Mouse (Mus musculus) hindbrain, embryonic 10.5 days (tissue): ENCODE data around the gene Tgfbr1. TPM values are rescaled to one million over a fixed set of nuclear protein-coding genes. Genes with fewer than 3 reads are reported as not detected.

Source experiments
- DNase-seq: peaks from one replicate; pipeline ENCODE4 v3.0.0-alpha.2; 2017; ENCODE audit warnings: low spot score
- H3K27ac ChIP-seq: fragments of 300-500 bp; sonication (generic); 2 replicates; pipeline ENCODE4 v1.5.1; 2016; ENCODE audit warnings: mild to moderate bottlenecking, moderate library complexity
- H3K27me3 ChIP-seq: fragments of 300-500 bp; sonication (generic); 2 replicates; pipeline ENCODE4 v1.6.1; 2016; ENCODE audit warnings: mild to moderate bottlenecking; ENCODE audit not compliant: poor library complexity, insufficient read depth, severe bottlenecking
- H3K36me3 ChIP-seq: fragments of 300-500 bp; sonication (generic); 2 replicates; pipeline ENCODE4 v1.6.1; 2016; ENCODE audit warnings: mild to moderate bottlenecking, moderate library complexity
- H3K4me1 ChIP-seq: fragments of 300-500 bp; sonication (generic); replicated peaks from 2 replicates; pipeline ENCODE4 v1.6.1; 2016; ENCODE audit warnings: mild to moderate bottlenecking
- H3K4me3 ChIP-seq: fragments of 300-500 bp; sonication (generic); 2 replicates; pipeline ENCODE4 v1.5.1; 2016; ENCODE audit warnings: mild to moderate bottlenecking, moderate library complexity
- H3K9me3 ChIP-seq: fragments of 300-500 bp; sonication (generic); 2 replicates; pipeline ENCODE4 v1.6.1; 2016; ENCODE audit warnings: mild to moderate bottlenecking, moderate library complexity
- WGBS: fragments of 180-500 bp; shearing (Covaris S2); methylation state at CpG from one replicate; pipeline ENCODE4 v1.1.7; 2016; 5-methylcytosine and 5-hydroxymethylcytosine counted together
- polyA plus RNA-seq: library from polyadenylated mRNA; unstranded; fragments of >200 nt; fragmentation: Nextera tagmentation; extraction: Ambion mirVana; gene quantifications from 2 replicates; pipeline ENCODE4 v1.2.1, GENCODE M21; 2016

Tgfbr1 gene
- polyA plus RNA-seq, 1 experiment from 2014 or later: 85.8 TPM

- no peak for DNase-seq
- Histone ChIP-seq H3K4me1 (no peaks in the 10 kb centered on the region), H3K27me3 (no peaks in the 10 kb centered on the region), H3K27ac (no peak overlapping the region), H3K9me3 (no peaks in the 10 kb centered on the region), H3K36me3 (peaks cover 89% of the 10 kb centered on the region), H3K4me3 (no peak overlapping the region)
- WGBS: 90% methylated on average over 2 of the region's 2 CpGs
Observed at GRCm38 (mm10) chr4:47404536-47404935, 51.5 kb downstream of the Tgfbr1 start.

GRCm38 (mm10) chr4:47407161-47407560 is 54.1 kb downstream of the Tgfbr1 start:
- Histone ChIP-seq H3K4me3 (no peak overlapping the region), H3K36me3 (peaks cover 89% of the 10 kb centered on the region), H3K9me3 (no peaks in the 10 kb centered on the region), H3K4me1 (no peaks in the 10 kb centered on the region), H3K27ac (no peak overlapping the region), H3K27me3 (no peaks in the 10 kb centered on the region)
- no peak for DNase-seq
- WGBS: 90% methylated on average over 2 of the region's 2 CpGs

- 70% methylated on average over 3 of the region's 3 CpGs for WGBS
- no peak overlapping the region for H3K27ac ChIP-seq
Observed at GRCm38 (mm10) chr4:47417871-47418270, 64.8 kb downstream of the Tgfbr1 start.

DNA sequence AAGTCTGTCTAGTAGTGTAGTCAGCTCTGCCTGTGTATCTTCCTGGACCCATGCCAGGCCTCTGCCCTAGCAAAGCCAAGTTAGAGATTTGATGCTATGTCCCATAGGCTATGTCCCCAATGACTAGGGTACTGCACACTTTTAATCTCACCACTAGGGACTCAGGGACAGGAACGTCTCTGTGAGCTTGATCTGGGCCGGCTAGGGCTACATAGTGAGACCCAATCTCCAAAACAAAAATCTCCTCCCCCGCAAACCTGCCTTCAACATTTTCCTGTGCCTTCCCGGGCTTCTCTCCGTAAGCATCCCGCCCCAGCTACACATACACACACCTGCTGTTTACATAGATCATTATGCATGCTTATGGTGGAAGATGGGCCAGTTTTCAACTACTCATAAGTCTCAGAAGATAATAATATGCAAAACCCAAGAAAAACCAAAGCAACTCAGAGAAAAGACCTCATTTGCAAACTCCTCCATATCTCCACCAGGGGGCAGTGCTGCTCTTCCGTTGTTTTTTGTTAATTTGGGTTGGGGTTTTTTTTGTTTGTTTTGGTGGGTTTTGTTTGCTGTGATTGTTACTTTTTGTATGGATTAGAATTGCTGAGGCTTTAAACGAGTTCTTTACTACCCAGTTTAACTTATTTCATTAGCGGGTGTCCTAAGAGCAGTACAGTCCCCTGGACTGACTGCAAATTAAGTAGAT is 66.4 kb downstream of the Tgfbr1 start:
- no peak overlapping the region for H3K4me3 ChIP-seq
- H3K36me3 ChIP-seq: 0 out of 2 replicates have a peak, but pooled peaks cover 5% of the 10 kb centered on the region
- no peak for DNase-seq
- H3K9me3 ChIP-seq: no peaks in the 10 kb centered on the region
- peaks cover 32% of the 10 kb centered on the region for H3K4me1 ChIP-seq
- H3K27me3 ChIP-seq: peaks cover 13% of the 10 kb centered on the region; the same call in 1 of the 2 replicates
- no peak overlapping the region for H3K27ac ChIP-seq
- 24% methylated on average over 9 of the region's 9 CpGs for WGBS

More at GRCm38 (mm10) chr4:47417871-47418270, 64.8 kb downstream of the Tgfbr1 start:
- Histone ChIP-seq H3K4me1 (peaks cover 26% of the 10 kb centered on the region), H3K4me3 (no peak overlapping the region), H3K36me3 (peaks cover 12% of the 10 kb centered on the region), H3K9me3 (no peaks in the 10 kb centered on the region), H3K27me3 (peaks cover 10% of the 10 kb centered on the region; the same call in 1 of the 2 replicates)
- no peak for DNase-seq

DNA sequence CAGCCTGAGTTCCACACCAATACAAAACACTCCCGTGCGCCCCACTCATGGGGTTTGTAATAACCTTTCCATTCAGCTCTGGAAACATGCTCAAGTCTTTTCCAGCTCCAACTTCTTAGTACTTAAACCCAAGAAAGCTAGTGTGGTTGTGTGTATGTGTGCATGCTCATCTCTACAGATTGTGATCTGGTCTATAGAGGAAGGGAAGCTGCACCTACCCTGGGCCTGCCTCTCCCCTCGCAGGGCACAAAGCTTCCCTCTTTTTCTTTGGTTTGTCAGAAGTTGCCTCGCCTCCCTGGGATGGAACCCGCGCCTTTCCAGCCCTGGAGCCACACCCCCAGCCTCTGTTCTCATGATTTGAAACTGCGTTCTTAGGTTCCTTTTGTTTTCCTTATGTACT is 67.2 kb downstream of the Tgfbr1 start:
- Histone ChIP-seq H3K27me3 (peaks cover 13% of the 10 kb centered on the region; the same call in 1 of the 2 replicates), H3K4me1 (peaks cover 40% of the 10 kb centered on the region), H3K27ac (no peak overlapping the region), H3K4me3 (no peak overlapping the region), H3K9me3 (no peaks in the 10 kb centered on the region), H3K36me3 (no peaks in the 10 kb centered on the region)
- 24% methylated on average over 7 of the region's 7 CpGs for WGBS
- DNase-seq: no peak

DNA sequence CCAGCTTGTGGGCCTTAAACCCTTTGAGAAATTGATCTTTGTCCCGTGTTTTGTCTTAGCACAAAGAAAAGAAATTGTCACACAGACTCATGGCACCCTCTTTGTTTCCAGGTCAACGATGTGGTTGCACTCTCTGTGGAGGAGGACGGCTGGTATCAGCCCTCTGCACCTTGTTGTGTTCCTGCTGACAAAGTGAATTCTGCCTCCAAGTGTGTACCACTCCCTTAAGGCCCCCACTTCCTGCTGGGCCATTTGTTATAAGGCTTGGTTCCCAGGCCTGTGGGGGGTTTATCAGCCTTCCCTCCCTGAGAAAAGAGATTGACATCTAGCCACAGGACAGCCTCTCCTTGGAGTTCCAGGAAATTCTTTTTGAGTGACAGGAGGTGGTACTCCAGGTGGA is 69.2 kb downstream of the Tgfbr1 start:
- DNase-seq: no peak
- Histone ChIP-seq H3K36me3 (no peaks in the 10 kb centered on the region), H3K9me3 (no peaks in the 10 kb centered on the region), H3K4me1 (peaks cover 40% of the 10 kb centered on the region), H3K4me3 (no peak overlapping the region), H3K27ac (no peak overlapping the region), H3K27me3 (peaks cover 28% of the 10 kb centered on the region)
- WGBS: 12% methylated on average over 3 of the region's 3 CpGs

- 87% methylated on average over 3 of the region's 3 CpGs for WGBS
- H3K27ac ChIP-seq: no peak overlapping the region
- no peak for DNase-seq
- no peaks in the 10 kb centered on the region for H3K9me3 ChIP-seq
- peaks cover 28% of the 10 kb centered on the region for H3K27me3 ChIP-seq
- peaks cover 40% of the 10 kb centered on the region for H3K4me1 ChIP-seq
- no peaks in the 10 kb centered on the region for H3K36me3 ChIP-seq
- no peak overlapping the region for H3K4me3 ChIP-seq
Observed at GRCm38 (mm10) chr4:47422946-47423345, 69.9 kb downstream of the Tgfbr1 start.

- Histone ChIP-seq H3K9me3 (no peaks in the 10 kb centered on the region), H3K27ac (0 out of 2 replicates have a peak overlapping the region, but pooled peaks have one; percentile 12), H3K27me3 (peaks cover 28% of the 10 kb centered on the region), H3K4me1 (peaks cover 40% of the 10 kb centered on the region), H3K4me3 (no peak overlapping the region), H3K36me3 (no peaks in the 10 kb centered on the region)
- no peak for DNase-seq
- WGBS: 21% methylated on average over 2 of the region's 2 CpGs
Observed at GRCm38 (mm10) chr4:47424376-47424775, 71.4 kb downstream of the Tgfbr1 start.

DNA sequence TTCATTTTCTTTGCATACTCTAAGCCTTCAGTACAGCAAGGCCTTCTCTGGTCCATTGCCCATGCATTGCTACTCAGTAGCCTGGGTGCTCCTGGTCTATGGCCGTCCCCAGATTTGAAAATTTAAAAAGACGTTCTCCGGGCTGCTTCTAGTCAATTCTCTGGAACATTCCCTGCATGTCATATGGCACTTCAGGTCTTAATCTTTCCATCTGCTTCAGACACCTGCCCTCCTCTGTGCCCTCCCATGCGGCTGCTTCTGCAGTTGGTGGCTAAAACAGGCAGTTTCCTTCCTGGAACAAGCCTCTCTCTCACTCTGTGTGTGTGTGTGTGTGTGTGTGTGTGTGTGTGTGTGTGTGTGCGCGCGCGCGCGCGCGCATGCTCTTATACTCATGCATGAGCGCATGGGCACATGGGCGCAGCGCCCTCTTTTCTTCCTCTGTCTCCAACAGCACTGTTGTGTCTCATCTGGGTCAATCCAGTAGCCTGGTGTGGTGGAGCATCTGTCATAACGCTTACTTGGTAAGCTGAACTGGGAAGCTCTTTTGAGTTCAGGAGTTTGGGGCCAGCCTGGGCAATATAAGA is 72.3 kb downstream of the Tgfbr1 start:
- Histone ChIP-seq H3K27ac (no peak overlapping the region), H3K4me3 (no peak overlapping the region), H3K36me3 (no peaks in the 10 kb centered on the region), H3K4me1 (peaks cover 37% of the 10 kb centered on the region), H3K9me3 (no peaks in the 10 kb centered on the region), H3K27me3 (peaks cover 28% of the 10 kb centered on the region)
- no peak for DNase-seq
- 94% methylated on average over 16 of the region's 16 CpGs for WGBS

DNA sequence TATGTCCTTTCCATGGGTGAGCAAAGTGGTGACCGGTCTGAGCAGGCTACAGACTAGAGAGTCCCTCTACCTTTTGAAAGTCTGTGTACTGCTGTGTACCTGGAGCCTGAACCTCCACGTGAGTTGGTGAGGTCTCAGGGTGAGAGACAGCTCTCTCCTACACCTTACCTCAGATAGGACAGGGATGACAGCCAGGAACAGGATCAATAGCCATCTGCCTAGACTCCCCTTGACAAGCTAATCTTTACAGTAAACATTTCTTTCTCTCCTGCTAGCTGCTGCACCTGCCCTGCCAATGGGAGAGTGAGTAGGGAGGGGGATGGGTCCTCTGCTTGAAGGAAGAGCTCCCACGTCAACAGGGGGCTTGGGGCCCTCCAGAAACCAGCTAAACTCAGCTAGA is 74.6 kb downstream of the Tgfbr1 start:
- no peaks in the 10 kb centered on the region for H3K36me3 ChIP-seq
- no peaks in the 10 kb centered on the region for H3K9me3 ChIP-seq
- no peak overlapping the region for H3K27ac ChIP-seq
- peaks cover 21% of the 10 kb centered on the region for H3K27me3 ChIP-seq
- 68% methylated on average over 3 of the region's 3 CpGs for WGBS
- peaks cover 17% of the 10 kb centered on the region for H3K4me1 ChIP-seq
- no peak for DNase-seq
- no peak overlapping the region for H3K4me3 ChIP-seq

DNA sequence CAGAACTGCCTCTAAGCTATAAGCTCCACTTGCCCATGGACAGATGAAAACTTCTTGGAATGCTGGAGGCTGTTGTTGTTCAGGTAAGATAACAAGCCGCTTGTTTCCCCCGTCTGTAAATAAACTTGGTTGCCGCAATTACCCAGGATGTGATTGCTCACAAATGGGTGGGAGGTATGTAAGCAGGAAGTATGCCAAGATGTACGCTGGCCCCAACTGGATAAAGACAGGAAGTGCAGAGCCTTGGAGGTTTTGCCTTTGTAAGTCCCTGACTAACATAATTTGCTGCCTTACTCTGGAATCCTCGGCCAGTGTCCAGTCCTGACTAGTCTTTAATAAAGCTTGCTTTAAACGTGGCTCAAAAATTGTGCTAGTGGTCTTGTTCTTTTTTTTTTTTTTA is 77.5 kb downstream of the Tgfbr1 start:
- Histone ChIP-seq H3K27ac (no peak overlapping the region), H3K9me3 (no peaks in the 10 kb centered on the region), H3K4me3 (no peak overlapping the region), H3K4me1 (peaks cover 10% of the 10 kb centered on the region), H3K36me3 (no peaks in the 10 kb centered on the region), H3K27me3 (peaks cover 12% of the 10 kb centered on the region)
- WGBS: 81% methylated on average over 6 of the region's 6 CpGs
- DNase-seq: no peak

DNA sequence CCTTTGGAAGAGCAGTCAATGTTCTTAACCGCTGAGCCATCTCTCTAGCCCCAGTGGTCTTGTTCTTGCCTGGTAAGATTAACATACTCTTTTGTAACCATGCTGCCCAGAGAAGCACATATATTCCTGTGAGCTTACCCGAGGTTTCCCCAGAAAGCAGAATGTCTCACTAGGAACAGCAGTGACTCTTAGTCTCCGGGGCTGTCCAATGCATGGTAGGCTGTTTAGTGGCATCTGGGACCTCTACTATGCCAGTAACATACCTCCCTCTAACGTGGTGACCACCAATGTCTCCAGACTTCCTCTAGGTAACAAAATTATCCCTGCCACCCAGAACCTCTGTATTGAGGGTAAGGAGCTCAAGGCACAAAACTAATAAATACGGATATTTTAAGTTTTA is 78.1 kb downstream of the Tgfbr1 start:
- Histone ChIP-seq H3K4me3 (no peak overlapping the region), H3K9me3 (no peaks in the 10 kb centered on the region), H3K4me1 (peaks cover 10% of the 10 kb centered on the region), H3K36me3 (no peaks in the 10 kb centered on the region), H3K27ac (no peak overlapping the region), H3K27me3 (peaks cover 11% of the 10 kb centered on the region; the same call in 1 of the 2 replicates)
- no peak for DNase-seq
- WGBS: 87% methylated on average over 5 of the region's 5 CpGs

DNA sequence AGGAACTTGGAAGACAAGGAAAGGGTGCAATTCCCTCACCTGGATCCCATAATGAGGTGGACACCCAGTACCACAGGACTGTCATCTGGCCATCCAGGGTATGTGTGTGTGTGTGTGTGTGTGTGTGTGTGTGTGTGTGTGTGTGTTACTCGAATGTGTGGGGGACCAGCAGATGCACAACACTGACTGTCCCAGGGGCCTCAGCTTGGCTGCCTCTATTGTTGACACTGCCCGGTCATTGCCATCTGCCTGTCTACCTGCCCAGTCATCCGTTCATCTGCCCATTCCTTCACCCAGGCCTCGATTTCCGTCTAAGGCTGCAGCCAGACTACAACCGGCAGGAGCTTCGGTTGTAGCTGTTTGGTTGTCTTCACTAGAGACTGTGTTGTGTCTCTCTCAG is 79.7 kb downstream of the Tgfbr1 start:
- Histone ChIP-seq H3K27ac (no peak overlapping the region), H3K9me3 (no peaks in the 10 kb centered on the region), H3K4me1 (peaks cover 21% of the 10 kb centered on the region), H3K27me3 (peaks cover 17% of the 10 kb centered on the region), H3K36me3 (no peaks in the 10 kb centered on the region), H3K4me3 (no peak overlapping the region)
- DNase-seq: no peak
- 84% methylated on average over 7 of the region's 7 CpGs for WGBS
